ENCODE assay signal across 8 mouse cellular contexts in the genomic region with DNA sequence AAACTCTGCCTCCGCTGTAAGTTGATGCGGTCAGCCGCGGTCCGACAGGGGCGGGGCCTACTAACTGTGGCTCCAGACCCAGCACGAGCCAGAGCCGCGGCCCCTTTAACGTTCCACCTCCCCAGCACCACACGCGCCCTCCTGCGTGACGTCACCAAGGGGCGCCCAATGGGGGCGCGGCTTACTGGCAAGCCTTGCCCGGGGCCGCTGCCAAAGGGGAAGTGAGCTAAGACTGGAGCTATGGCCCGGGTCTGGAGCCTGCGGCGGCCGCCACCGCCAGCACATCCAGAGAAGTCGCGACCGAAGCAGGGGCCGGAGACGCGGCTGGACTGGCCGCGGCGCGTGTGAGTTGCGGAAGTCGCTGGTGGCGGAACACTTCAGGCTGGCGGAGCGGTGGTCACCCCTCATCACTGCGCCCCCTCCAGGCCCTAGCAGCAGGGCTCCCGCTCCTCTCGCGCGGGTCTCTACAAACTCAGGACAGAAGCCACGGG. TPM values are rescaled to one million over a fixed set of nuclear protein-coding genes. Genes with fewer than 3 reads are reported as not detected.
A peak's percentile ranks its signal among the peaks of the same experiment; 100 is the strongest.
DNase-seq lines count a peak whose midpoint lies in the region; ATAC-seq lines count a peak whose summit lies in the region.

A gene (plus strand): TSS at position 194 of the 491 bp plus-strand sequence.

- peaks cover 31% of the 10 kb centered on the region for H3K79me2 ChIP-seq in macrophage (ENCODE audit: inconsistent target)

- peaks cover 19% of the 10 kb centered on the region for H3K4me1 ChIP-seq in hindbrain, embryonic 16.5 days (ENCODE audit: control insufficient read depth, insufficient read depth, low read depth, low read length)

- peak; percentile 95 for DNase-seq in WW6 (ENCODE audit: low read depth, low spot score)
- DNase-seq in cerebellum, postnatal 4 days (ENCODE audit: low spot score in 2 of 2), result peak; percentile 96 to 98
- peak; percentile 99 for DNase-seq in gastrocnemius, adult 18-20 months (ENCODE audit: low spot score)
- DNase-seq in left cerebral cortex, adult 18-20 months (ENCODE audit: low spot score in 2 of 2), result peak; percentile 97 to 98
- peak; percentile 98 for DNase-seq in right cerebral cortex, adult 18-20 months
- DNase-seq in urinary bladder, postnatal 10 days (ENCODE audit: low spot score), result peak; percentile 95

- H3K27me3 ChIP-seq in hindbrain, embryonic 16.5 days (replicated peaks; ENCODE audit: control insufficient read depth, insufficient read depth, low read length), result no peaks in the 10 kb centered on the region; the same call in 1 of the 2 replicates

- H3K4me3 ChIP-seq in hindbrain, embryonic 16.5 days (ENCODE audit: low read length), result peak within 1 kb of the TSS; percentile 82
- H3K4me3 ChIP-seq in macrophage (ENCODE audit: inconsistent target), result peak within 1 kb of the TSS; percentile 96

- peak; percentile 100 for ATAC-seq in hindbrain, embryonic 16.5 days

- peak within 1 kb of the TSS; percentile 93 for H3K9ac ChIP-seq in hindbrain, embryonic 16.5 days (ENCODE audit: low read depth, low read length)

- H3K9me3 ChIP-seq in hindbrain, embryonic 16.5 days (ENCODE audit: control insufficient read depth, low read length), result no peaks in the 10 kb centered on the region

- peak within 1 kb of the TSS; percentile 87 for H3K27ac ChIP-seq in hindbrain, embryonic 16.5 days (ENCODE audit: low read depth, low read length)
- H3K27ac ChIP-seq in macrophage, result peak within 1 kb of the TSS; percentile 68

- WGBS in hindbrain, embryonic 16.5 days, result 0% methylated on average over 43 of the region's 45 CpGs
- WGBS in macrophage (ENCODE audit: missing documents), result under 1% methylated on average over 45 of the region's 45 CpGs

- peaks cover 6% of the 10 kb centered on the region for H3K36me3 ChIP-seq in hindbrain, embryonic 16.5 days (ENCODE audit: control insufficient read depth, insufficient read depth, low read length)
- H3K36me3 ChIP-seq in macrophage (ENCODE audit: inconsistent target), result peaks cover 11% of the 10 kb centered on the region; the same call in 1 of the 2 replicates

- peak within 1 kb of the TSS; percentile 81 for H3K4me2 ChIP-seq in hindbrain, embryonic 16.5 days (ENCODE audit: low read length)

RNA-seq across cellular contexts. Expression of the gene that starts here (rescaled TPM):
- 10 to 100 TPM; 46.2 to 49.5 TPM for total RNA-seq in gastrocnemius, adult 18-20 months (2021)
- polyA plus RNA-seq in hindbrain, embryonic 16.5 days (2015; fragmentation: Nextera tagmentation; extraction: Ambion mirVana), result 16.1 and 19.0 TPM in 2 replicates
- total RNA-seq in left cerebral cortex, adult 18-20 months (2021), result 10 to 100 TPM; 49.7 to 55.4 TPM
- 10 to 100 TPM; 15.8 to 76.3 (median 54.8) TPM for total RNA-seq in macrophage (2018; cell fraction: chromatin; rRNA removed)
- 10 to 100 TPM; 40.9 to 68.9 (median 54.4) TPM for total RNA-seq in macrophage (2018; cell fraction: cytosol; rRNA removed)
- total RNA-seq in macrophage (2018; cell fraction: nucleus; rRNA removed), result 100 to 1,000 TPM in 2 of 26 experiments, 10 to 100 TPM in 24; 38.3 to 110 (median 67.1) TPM
- polyA plus RNA-seq in macrophage (2018), result 35.0 to 37.4 TPM (median 35.5 TPM) in 3 replicates

Comparison
In these comparisons a context has a peak if more than half of its experiments do, and no peak if none do; other contexts are left out.
1. Peak in every context shown above with its lines: DNase-seq, ATAC-seq, H3K4me3 ChIP-seq and H3K27ac ChIP-seq.